Mouse (Mus musculus): ENCODE results near the gene Snhg11. TPM values are rescaled to one million over a fixed set of nuclear protein-coding genes. Genes with fewer than 3 reads are reported as not detected.

Snhg11 gene
- total RNA-seq, 2 experiments from 2014 or later = 0.31 TPM; not detected in 1

DNA sequence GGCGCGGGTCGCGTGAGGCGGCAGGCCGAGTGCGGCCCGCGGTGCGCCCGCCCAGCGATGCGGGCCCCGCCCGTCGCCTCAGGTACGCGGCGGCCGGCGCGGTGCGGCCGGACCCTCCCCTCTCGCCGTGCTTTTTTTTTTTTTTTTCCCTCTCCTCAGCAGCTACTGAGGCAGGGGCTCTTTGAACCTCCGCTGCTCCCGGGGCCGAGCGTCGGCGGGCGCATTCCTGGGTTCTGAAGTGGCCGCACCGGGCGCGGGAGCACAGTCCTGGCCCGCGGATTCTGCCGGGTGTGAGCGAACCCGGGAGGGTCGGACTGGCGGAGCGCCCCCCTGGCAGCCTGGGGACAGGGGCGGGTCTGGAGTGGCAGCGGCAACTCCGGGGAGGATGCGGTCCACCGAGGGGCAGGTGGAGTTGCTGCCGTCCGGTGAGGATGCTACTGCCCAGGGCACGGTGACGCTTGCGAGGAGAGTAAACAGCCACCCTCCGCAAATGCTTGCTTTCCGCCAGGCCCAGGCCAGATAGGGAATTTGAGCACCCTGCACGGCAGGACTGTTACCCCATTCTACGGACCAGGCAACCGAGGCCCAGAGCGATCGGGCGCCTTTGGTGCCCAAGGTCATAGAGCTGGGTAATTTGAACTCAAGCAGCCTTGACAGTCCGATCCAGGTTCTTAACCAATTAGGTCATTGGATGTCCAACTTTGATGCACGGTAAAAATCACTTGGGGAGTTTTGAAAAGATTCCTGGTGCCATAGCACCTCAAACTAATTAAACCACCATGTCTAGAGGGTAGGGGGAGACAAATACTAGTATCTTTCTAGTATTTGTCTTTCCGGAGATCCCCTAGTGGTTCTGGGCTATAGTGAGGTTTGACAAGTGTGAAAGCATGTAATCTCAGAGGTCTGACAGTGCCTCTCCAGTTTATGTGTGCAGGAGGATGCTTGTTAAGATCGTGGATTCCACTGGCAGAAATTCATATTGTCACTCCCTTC, 34.9 kb downstream of the Snhg11 start:
- peak; percentile 16 for DNase-seq (ENCODE audit: low spot score)
- intact Hi-C loops (cut with DNase I) = loop anchor here (5.0 to 10.0 kb wide), 2 partner anchors 214 to 382 kb away; partner anchors contain the start of genes Actr5 and Dhx35

- DNase-seq (ENCODE audit: low spot score) = no peak
- intact Hi-C loops (cut with DNase I) = loop anchor here (5.0 to 10.0 kb wide), 2 partner anchors 212 to 379 kb away; partner anchors contain the start of genes Actr5 and Dhx35
Observed at GRCm38 (mm10) chr2:158413240-158413639, 37.8 kb downstream of the Snhg11 start.

- intact Hi-C loops (cut with DNase I) = loop anchor here (10.0 kb wide), 1 partner anchor 209 kb away; the partner anchor contains the start of gene Actr5
Observed at GRCm38 (mm10) chr2:158415826-158416225, 40.4 kb downstream of the Snhg11 start.

DNA sequence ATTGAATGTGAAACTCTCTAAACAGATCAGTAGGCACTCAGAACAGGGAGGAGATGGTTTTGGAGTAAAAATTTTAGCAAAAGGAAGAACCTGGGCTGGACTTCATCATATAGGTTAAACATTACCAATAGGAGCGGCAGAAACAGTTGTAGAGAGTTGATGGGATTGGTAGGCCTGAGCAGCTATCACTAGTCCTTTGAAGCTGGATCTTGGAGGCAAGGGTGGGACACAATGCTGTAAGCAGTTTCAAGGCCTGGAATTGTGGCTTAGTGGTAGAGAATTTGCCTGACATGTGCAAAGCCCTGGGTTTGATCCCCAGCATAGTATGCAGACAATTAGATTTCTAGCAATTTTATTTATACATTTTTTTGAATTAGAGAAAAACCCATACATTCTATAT, 43.2 kb downstream of the Snhg11 start:
- intact Hi-C loops (cut with DNase I) = loop anchor here (10.0 kb wide), 1 partner anchor 206 kb away; the partner anchor contains the start of gene Actr5
- DNase-seq (ENCODE audit: low spot score) = no peak

More at GRCm38 (mm10) chr2:158415826-158416225, 40.4 kb downstream of the Snhg11 start:
- DNase-seq (ENCODE audit: low spot score) = no peak

Other genes with a start within 250 kb of the Snhg11 start
- gene Tgm2, start 229.2 kb upstream of the Snhg11 start, total RNA-seq (2021) = 100 to 1,000 TPM; 238 to 253 TPM
- 1 to 10 TPM; 6.3 to 8.0 TPM for gene D630003M21Rik, start 146.4 kb upstream of the Snhg11 start, total RNA-seq (2021)
- not detected for gene Bpi, start 117.5 kb upstream of the Snhg11 start, total RNA-seq (2021)
- gene Lbp, start 69.1 kb upstream of the Snhg11 start, total RNA-seq (2021) = 1 to 10 TPM; 5.4 to 6.4 TPM
- 10 to 100 TPM; 33.7 to 33.9 TPM for gene Ralgapb, start 34.2 kb downstream of the Snhg11 start, total RNA-seq (2021)
- gene Adig, start 127.0 kb downstream of the Snhg11 start, total RNA-seq (2021) = 1 to 10 TPM in 1 of 2 experiments, under 1 TPM in 1; 0.75 to 3.3 TPM
- gene Arhgap40, start 137.2 kb downstream of the Snhg11 start, total RNA-seq (2021) = not detected
- not detected for gene Slc32a1, start 235.1 kb downstream of the Snhg11 start, total RNA-seq (2021)
- 1 to 10 TPM; 5.3 to 5.5 TPM for gene Actr5, start 249.2 kb downstream of the Snhg11 start, total RNA-seq (2021)

Measured in heart, postnatal 25 days (tissue).